Mouse (Mus musculus) midbrain, embryonic 10.5 days (tissue): ENCODE data around the gene Cep170b. TPM values are rescaled to one million over a fixed set of nuclear protein-coding genes. Genes with fewer than 3 reads are reported as not detected.

Experiments used
- DNase-seq: peaks from one replicate; pipeline ENCODE4 v3.0.0-alpha.2; 2017; ENCODE audit warnings: low spot score
- H3K27ac ChIP-seq: fragments of 300-500 bp; sonication (generic); replicated peaks from 2 replicates; pipeline ENCODE4 v1.5.1; 2016; ENCODE audit warnings: mild to moderate bottlenecking
- H3K27me3 ChIP-seq: fragments of 300-500 bp; sonication (generic); 2 replicates; pipeline ENCODE4 v1.6.1; 2016; ENCODE audit warnings: low read depth, mild to moderate bottlenecking; ENCODE audit not compliant: poor library complexity, severe bottlenecking
- H3K36me3 ChIP-seq: fragments of 300-500 bp; sonication (generic); 2 replicates; pipeline ENCODE4 v1.6.1; 2016; ENCODE audit warnings: mild to moderate bottlenecking, moderate library complexity
- H3K4me1 ChIP-seq: fragments of 300-500 bp; sonication (generic); 2 replicates; pipeline ENCODE4 v1.6.1; 2016
- H3K4me3 ChIP-seq: fragments of 300-500 bp; sonication (generic); 2 replicates; pipeline ENCODE4 v1.5.1; 2016; ENCODE audit warnings: mild to moderate bottlenecking, moderate library complexity
- H3K9me3 ChIP-seq: fragments of 300-500 bp; sonication (generic); replicated peaks from 2 replicates; pipeline ENCODE4 v1.6.1; 2016; ENCODE audit warnings: mild to moderate bottlenecking
- WGBS: fragments of 180-500 bp; shearing (Covaris S2); methylation state at CpG from one replicate; pipeline ENCODE4 v1.1.7; 2016; 5-methylcytosine and 5-hydroxymethylcytosine counted together
- polyA plus RNA-seq: library from polyadenylated mRNA; unstranded; fragments of >200 nt; fragmentation: Nextera tagmentation; extraction: Ambion mirVana; gene quantifications from 2 replicates; pipeline ENCODE4 v1.2.1, GENCODE M21; 2016

Cep170b gene
- polyA plus RNA-seq, 1 experiment from 2014 or later: 3.3 TPM

- Histone ChIP-seq H3K36me3 (no peaks in the 10 kb centered on the region), H3K9me3 (no peaks in the 10 kb centered on the region), H3K27ac (no peak overlapping the region), H3K4me3 (no peak overlapping the region), H3K4me1 (peaks cover 11% of the 10 kb centered on the region), H3K27me3 (peaks cover 34% of the 10 kb centered on the region)
- 32% methylated on average over 7 of the region's 7 CpGs for WGBS
- peak; percentile 68 for DNase-seq
Measured at GRCm38 (mm10) chr12:112717140-112717539, 3.1 kb upstream of the Cep170b start.

- H3K4me1 ChIP-seq: peaks cover 22% of the 10 kb centered on the region
- no peaks in the 10 kb centered on the region for H3K9me3 ChIP-seq
- no peaks in the 10 kb centered on the region for H3K36me3 ChIP-seq
- H3K4me3 ChIP-seq: no peak overlapping the region
- H3K27me3 ChIP-seq: peaks cover 52% of the 10 kb centered on the region
- 59% methylated on average over 5 of the region's 5 CpGs for WGBS
- no peak for DNase-seq
- H3K27ac ChIP-seq: no peak overlapping the region
Measured at GRCm38 (mm10) chr12:112718995-112719394, 1.3 kb upstream of the Cep170b start.

- DNase-seq: no peak
- peaks cover 22% of the 10 kb centered on the region for H3K4me1 ChIP-seq
- H3K4me3 ChIP-seq: peak overlapping the region; percentile 86
- no peaks in the 10 kb centered on the region for H3K36me3 ChIP-seq
- no peaks in the 10 kb centered on the region for H3K9me3 ChIP-seq
- WGBS: 34% methylated on average over 12 of the region's 12 CpGs
- H3K27me3 ChIP-seq: peaks cover 54% of the 10 kb centered on the region
- H3K27ac ChIP-seq: no peak overlapping the region
Measured at GRCm38 (mm10) chr12:112720890-112721423, 702 bp downstream of the Cep170b start.

- Histone ChIP-seq H3K27me3 (peaks cover 55% of the 10 kb centered on the region), H3K4me1 (peaks cover 23% of the 10 kb centered on the region)
- 2% methylated on average over 52 of the region's 69 CpGs for WGBS
Measured at GRCm38 (mm10) chr12:112721424-112722239, 1.4 kb downstream of the Cep170b start.

GRCm38 (mm10) chr12:112722240-112723027 lies 2.2 kb downstream of the Cep170b start:
- peaks cover 27% of the 10 kb centered on the region for H3K4me1 ChIP-seq
- H3K36me3 ChIP-seq: no peaks in the 10 kb centered on the region
- peak overlapping the region; percentile 86 for H3K4me3 ChIP-seq
- DNase-seq: peak; percentile 46
- H3K27me3 ChIP-seq: peaks cover 60% of the 10 kb centered on the region
- 1% methylated on average over 65 of the region's 75 CpGs for WGBS
- no peaks in the 10 kb centered on the region for H3K9me3 ChIP-seq
- H3K27ac ChIP-seq: peak overlapping the region; percentile 75

More at GRCm38 (mm10) chr12:112721424-112722239, 1.4 kb downstream of the Cep170b start:
- Histone ChIP-seq H3K9me3 (no peaks in the 10 kb centered on the region), H3K27ac (peak overlapping the region; percentile 75; the same call in 1 of the 2 replicates), H3K36me3 (no peaks in the 10 kb centered on the region), H3K4me3 (peak overlapping the region; percentile 86)
- peak; percentile 64 for DNase-seq

DNA sequence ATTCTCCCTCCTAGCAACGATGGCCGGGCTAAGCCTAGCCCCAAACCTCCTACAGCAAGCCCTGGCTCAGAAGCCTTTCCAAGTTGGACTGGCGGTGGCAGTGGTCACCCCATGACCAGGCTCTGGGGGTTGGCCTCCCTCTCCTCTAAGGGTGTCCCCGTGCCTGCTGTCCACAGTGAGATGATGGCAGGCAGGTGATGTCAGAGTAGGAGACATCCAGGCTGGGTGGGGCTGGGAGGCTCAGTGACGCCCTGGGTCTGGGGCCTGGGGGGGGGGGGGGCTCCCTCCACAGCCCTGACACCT lies 2.7 kb downstream of the Cep170b start:
- H3K4me1 ChIP-seq: peaks cover 27% of the 10 kb centered on the region
- peak overlapping the region; percentile 75 for H3K27ac ChIP-seq
- H3K27me3 ChIP-seq: peaks cover 60% of the 10 kb centered on the region
- no peaks in the 10 kb centered on the region for H3K36me3 ChIP-seq
- DNase-seq: no peak
- H3K4me3 ChIP-seq: peak overlapping the region; percentile 86
- 10% methylated on average over 5 of the region's 5 CpGs for WGBS
- no peaks in the 10 kb centered on the region for H3K9me3 ChIP-seq

DNA sequence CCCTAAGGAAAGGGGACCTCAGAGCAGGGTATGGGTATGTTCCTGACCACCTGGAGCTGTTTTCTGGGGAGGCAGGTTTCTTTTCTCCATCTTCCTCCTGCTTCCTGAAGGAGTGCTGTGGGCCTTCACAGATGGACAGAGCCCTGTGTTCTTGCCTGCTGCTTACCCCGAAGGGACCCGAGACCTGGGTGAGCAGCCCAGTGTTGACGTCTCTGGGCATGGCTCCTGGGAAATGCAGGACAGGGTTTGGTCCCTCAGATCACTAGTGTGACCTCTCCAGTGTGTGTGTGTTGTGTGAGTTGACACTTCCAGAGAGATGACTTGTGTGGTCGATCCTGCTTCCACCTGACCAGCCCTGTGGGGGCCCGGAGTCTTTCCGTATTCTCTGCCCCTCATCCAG lies 3.2 kb downstream of the Cep170b start:
- Histone ChIP-seq H3K4me1 (peaks cover 27% of the 10 kb centered on the region), H3K36me3 (no peaks in the 10 kb centered on the region), H3K9me3 (no peaks in the 10 kb centered on the region), H3K27me3 (peaks cover 60% of the 10 kb centered on the region), H3K27ac (no peak overlapping the region), H3K4me3 (peak overlapping the region; percentile 86; the same call in 1 of the 2 replicates)
- DNase-seq: no peak
- 84% methylated on average over 6 of the region's 6 CpGs for whole genome bisulfite sequencing

- WGBS: 79% methylated on average over 11 of the region's 11 CpGs
- Histone ChIP-seq H3K4me1 (peaks cover 27% of the 10 kb centered on the region), H3K4me3 (no peak overlapping the region), H3K27ac (no peak overlapping the region), H3K36me3 (no peaks in the 10 kb centered on the region), H3K27me3 (peaks cover 54% of the 10 kb centered on the region), H3K9me3 (no peaks in the 10 kb centered on the region)
- DNase-seq: peak; percentile 70
Measured at GRCm38 (mm10) chr12:112724077-112724805, 4.0 kb downstream of the Cep170b start.

DNA sequence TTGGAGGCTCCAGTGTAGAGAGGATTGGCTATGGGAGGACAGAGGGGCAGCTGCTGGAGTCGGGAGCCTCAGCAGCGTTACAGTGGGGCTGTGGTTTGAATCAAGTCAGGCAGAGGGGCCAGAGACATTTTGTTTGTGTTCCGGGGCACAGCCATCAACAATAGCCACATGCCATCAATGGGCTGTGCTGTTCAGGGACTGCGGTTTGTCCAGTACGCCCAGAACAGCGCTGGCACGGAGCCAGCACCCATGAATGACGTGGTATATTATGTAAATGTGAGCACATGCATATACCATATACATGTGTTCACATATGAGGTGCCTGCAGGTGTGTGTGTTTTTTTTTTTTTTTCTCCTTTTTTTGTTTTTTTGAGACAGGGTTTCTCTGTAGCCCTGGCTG lies 7.5 kb downstream of the Cep170b start:
- H3K4me1 ChIP-seq: peaks cover 9% of the 10 kb centered on the region
- H3K27me3 ChIP-seq: peaks cover 19% of the 10 kb centered on the region
- H3K9me3 ChIP-seq: no peaks in the 10 kb centered on the region
- no peak overlapping the region for H3K27ac ChIP-seq
- 80% methylated on average over 8 of the region's 8 CpGs for WGBS
- H3K4me3 ChIP-seq: no peak overlapping the region
- no peak for DNase-seq
- H3K36me3 ChIP-seq: no peaks in the 10 kb centered on the region

DNA sequence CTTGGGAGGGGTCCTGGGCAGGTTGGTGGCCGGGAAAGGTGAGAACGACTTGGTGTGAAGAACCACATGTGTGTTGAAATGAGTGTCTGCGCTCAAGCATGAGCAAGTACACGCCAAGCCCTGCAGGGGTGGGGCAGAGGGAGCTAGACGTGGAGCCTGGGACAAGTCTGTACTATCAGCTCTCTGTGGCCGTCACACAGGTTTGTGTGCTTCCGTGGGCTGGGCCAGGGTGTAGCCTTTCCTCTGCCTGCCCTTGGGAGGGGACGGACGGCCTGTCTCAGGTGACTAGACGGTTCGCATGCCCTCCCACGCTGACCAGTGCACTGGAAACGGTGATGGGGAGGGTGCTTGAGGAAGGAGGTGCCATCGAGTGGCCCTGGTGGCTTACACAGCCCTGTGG lies 10.6 kb downstream of the Cep170b start:
- H3K4me3 ChIP-seq: no peak overlapping the region
- peaks cover 4% of the 10 kb centered on the region; the same call in 1 of the 2 replicates for H3K4me1 ChIP-seq
- no peak overlapping the region for H3K27ac ChIP-seq
- WGBS: 87% methylated on average over 14 of the region's 14 CpGs
- no peak for DNase-seq
- H3K36me3 ChIP-seq: 0 out of 2 replicates have a peak, but pooled peaks cover 7% of the 10 kb centered on the region
- H3K9me3 ChIP-seq: no peaks in the 10 kb centered on the region
- peaks cover 6% of the 10 kb centered on the region; the same call in 1 of the 2 replicates for H3K27me3 ChIP-seq

GRCm38 (mm10) chr12:112732591-112732990 lies 12.3 kb downstream of the Cep170b start:
- WGBS: 91% methylated on average over 10 of the region's 10 CpGs
- Histone ChIP-seq H3K27ac (no peak overlapping the region), H3K4me1 (peaks cover 9% of the 10 kb centered on the region; the same call in 1 of the 2 replicates), H3K4me3 (no peak overlapping the region), H3K9me3 (no peaks in the 10 kb centered on the region), H3K27me3 (no peaks in the 10 kb centered on the region), H3K36me3 (peaks cover 10% of the 10 kb centered on the region; the same call in 1 of the 2 replicates)
- DNase-seq: no peak

DNA sequence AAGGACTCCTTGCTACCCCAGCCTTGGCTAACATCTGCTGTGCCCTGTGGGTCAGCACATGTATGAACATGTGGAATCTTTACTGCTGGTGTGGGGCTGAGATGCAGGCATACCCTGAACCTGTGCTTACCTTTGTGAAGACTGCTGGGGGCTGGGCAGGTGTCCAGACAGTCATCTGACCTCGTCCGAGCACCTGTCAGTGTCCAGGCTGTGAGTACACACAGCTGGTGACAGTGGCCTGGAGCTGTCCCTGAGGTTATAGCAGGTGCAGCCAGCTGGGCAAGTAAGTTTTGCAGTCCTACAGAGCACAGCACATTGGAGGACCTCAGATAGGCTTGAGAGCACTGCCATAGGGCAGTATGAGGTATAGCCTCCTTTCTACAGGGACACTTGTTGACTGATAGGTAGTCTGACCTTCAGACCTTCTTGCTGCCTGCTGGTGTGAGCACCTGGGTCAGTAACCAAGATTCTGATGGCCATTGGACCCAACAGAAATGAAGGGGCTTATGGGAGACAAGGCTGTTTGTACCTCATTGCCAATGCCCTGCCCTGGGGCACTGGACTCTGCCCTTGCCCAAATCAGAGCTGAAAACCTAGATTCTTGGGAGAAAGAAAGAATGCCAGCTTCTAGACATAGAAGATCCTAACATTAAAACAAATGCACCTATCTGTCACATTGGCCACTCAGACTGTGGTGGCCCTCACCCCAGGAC lies 14.0 kb downstream of the Cep170b start:
- no peaks in the 10 kb centered on the region for H3K9me3 ChIP-seq
- no peaks in the 10 kb centered on the region for H3K27me3 ChIP-seq
- H3K36me3 ChIP-seq: peaks cover 25% of the 10 kb centered on the region
- 85% methylated on average over 2 of the region's 2 CpGs for WGBS
- H3K27ac ChIP-seq: no peak overlapping the region
- H3K4me1 ChIP-seq: peaks cover 9% of the 10 kb centered on the region; the same call in 1 of the 2 replicates
- H3K4me3 ChIP-seq: no peak overlapping the region
- DNase-seq: no peak
